Mouse (Mus musculus): ENCODE results near the gene Actr6. TPM values are rescaled to one million over a fixed set of nuclear protein-coding genes. Genes with fewer than 3 reads are reported as not detected.

Actr6 gene
- total and polyA plus RNA-seq, 3 experiments: 11.7 to 48.4 (median 18.0) TPM

DNA sequence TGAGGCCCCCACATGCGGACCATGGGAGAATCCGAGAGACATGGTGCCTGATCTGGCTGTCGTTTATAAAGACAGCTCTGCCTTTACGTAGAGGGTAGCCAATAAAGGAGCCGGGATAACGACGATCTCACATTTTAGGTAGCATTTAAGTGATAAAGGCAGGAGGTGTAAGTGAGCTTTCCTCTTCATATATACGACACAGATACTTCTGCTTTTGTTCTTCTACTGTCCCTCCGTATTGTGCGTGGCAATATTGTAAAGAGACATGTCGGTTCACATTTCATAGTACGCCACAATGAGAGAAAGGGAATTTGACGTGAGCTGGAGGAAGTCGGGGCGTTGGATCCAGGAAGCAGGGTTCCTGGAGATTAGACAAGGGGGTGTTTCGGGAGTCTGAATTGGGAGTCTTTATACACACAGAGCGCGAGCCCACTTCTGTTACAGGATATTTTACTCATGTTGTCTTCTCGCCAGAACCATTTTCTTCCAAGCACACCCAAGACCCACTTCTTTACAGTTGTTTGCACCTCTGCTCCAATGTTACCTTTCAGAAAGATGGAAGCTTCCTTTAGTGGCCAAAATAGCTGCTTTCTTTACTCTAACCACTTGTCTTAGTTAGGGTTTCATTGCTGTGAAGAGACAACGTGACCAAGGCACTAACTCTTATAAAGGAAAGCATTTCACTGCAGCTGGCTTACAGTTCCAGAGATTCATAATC lies 36.7 kb downstream of the Actr6 start:
- H3K4me3 ChIP-seq (replicated peaks in 1 of 3; ENCODE audit: low read depth in 2 of 3, low read length in 2 of 3, poor library complexity in 1 of 3): no peak overlapping the region
- dilution Hi-C loops (cut with MboI; ENCODE audit: extremely low pct_ligation_motif_present, extremely low pct_unique_long_range_greater_than_20kb, low sequenced_read_pairs): no loop called here
- no peaks in the 10 kb centered on the region for H3K27me3 ChIP-seq (replicated peaks)
- H3K9ac ChIP-seq (ENCODE audit: insufficient read depth, low read depth): no peak overlapping the region
- H3K4me2 ChIP-seq (ENCODE audit: insufficient read depth, low read depth, poor library complexity, severe bottlenecking): no peak overlapping the region
- H3K4me1 ChIP-seq (ENCODE audit: control insufficient read depth in 1 of 2, insufficient read depth in 2 of 2): no peaks in the 10 kb centered on the region
- H3K9me3 ChIP-seq (replicated peaks; ENCODE audit: low read length): no peaks in the 10 kb centered on the region
- in situ Hi-C loops (cut with MboI; ENCODE audit: low pct_ligation_motif_present, low pct_unique_long_range_greater_than_20kb, low sequenced_read_pairs): no loop called here
- TF ChIP-seq CHD1 (IDR thresholded peaks at IDR 0.05; ENCODE audit: low read depth, low read length): no peak
- no peak for TF ChIP-seq RCOR1 (conservative IDR thresholded peaks at IDR 0.05; ENCODE audit: low read depth, low read length)
- TF ChIP-seq ZMIZ1 (IDR thresholded peaks at IDR 0.05; ENCODE audit: low read depth, low read length): no peak
- no peak for TF ChIP-seq ZNF384 (IDR thresholded peaks at IDR 0.05; ENCODE audit: low read depth, low read length)
- H3K36me3 ChIP-seq (replicated peaks in 1 of 2; ENCODE audit: control insufficient read depth in 1 of 2, insufficient read depth in 1 of 2, low read length in 1 of 2): no peaks in the 10 kb centered on the region
- no peaks in the 10 kb centered on the region for H3K79me2 ChIP-seq (replicated peaks; ENCODE audit: control insufficient read depth, extremely low read depth, insufficient read depth, poor library complexity, severe bottlenecking)
- no peak overlapping the region for H3K27ac ChIP-seq (ENCODE audit: insufficient read depth, low read depth)
- no peak for DNase-seq (ENCODE audit: extremely low read depth)

DNA sequence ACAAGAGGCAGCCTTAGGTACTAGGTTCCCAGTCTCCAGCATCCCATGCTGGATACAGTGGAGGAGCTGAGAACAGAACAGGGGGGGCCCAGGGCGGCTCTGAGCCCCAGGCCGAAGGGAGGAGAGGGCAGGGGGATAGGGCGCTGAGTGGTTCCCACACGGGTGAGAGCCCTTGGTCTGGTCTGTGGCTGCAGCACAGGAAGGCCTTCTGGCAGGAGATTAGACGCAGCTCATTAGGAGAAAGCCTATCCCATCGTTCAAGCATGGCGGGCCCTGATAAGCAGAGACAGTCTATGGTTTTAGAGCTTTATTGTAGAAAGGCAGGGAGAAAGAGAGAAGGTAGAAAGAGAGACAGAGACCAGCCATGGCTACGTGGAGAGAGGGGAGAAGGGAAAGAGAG lies 42.1 kb downstream of the Actr6 start:
- Histone ChIP-seq H3K4me2 (ENCODE audit: insufficient read depth, low read depth, poor library complexity, severe bottlenecking) (no peak overlapping the region), H3K36me3 (replicated peaks in 1 of 2; ENCODE audit: control insufficient read depth in 1 of 2, insufficient read depth in 1 of 2, low read length in 1 of 2) (no peaks in the 10 kb centered on the region), H3K79me2 (replicated peaks; ENCODE audit: control insufficient read depth, extremely low read depth, insufficient read depth, poor library complexity, severe bottlenecking) (0 out of 2 replicates have a peak, but pooled peaks cover 3% of the 10 kb centered on the region), H3K27ac (ENCODE audit: insufficient read depth, low read depth) (no peak overlapping the region), H3K4me3 (replicated peaks in 1 of 3; ENCODE audit: low read depth in 2 of 3, low read length in 2 of 3, poor library complexity in 1 of 3) (no peak overlapping the region), H3K9me3 (replicated peaks; ENCODE audit: low read length) (no peaks in the 10 kb centered on the region), H3K4me1 (ENCODE audit: control insufficient read depth in 1 of 2, insufficient read depth in 2 of 2) (peaks cover 0 to 9% of the 10 kb centered on the region in 2 experiments; a peak in 2 of 4 replicates), H3K9ac (ENCODE audit: insufficient read depth, low read depth) (no peak overlapping the region), H3K27me3 (replicated peaks) (no peaks in the 10 kb centered on the region)
- no peak for DNase-seq (ENCODE audit: extremely low read depth)
- TF ChIP-seq ELF1 (IDR thresholded peaks at IDR 0.05; ENCODE audit: low read depth, low read length) (no peak), MAFK (IDR thresholded peaks at IDR 0.05; ENCODE audit: insufficient replicate concordance, low read length) (no peak), MEF2A (IDR thresholded peaks at IDR 0.05; ENCODE audit: borderline replicate concordance, low read depth, low read length) (no peak), BHLHE40 (IDR thresholded peaks at IDR 0.05; ENCODE audit: low read depth, low read length) (no peak), MYC (IDR thresholded peaks at IDR 0.05; ENCODE audit: low read depth, low read length) (no peak), SMC3 (IDR thresholded peaks at IDR 0.05; ENCODE audit: low read depth, low read length) (no peak), ZMIZ1 (IDR thresholded peaks at IDR 0.05; ENCODE audit: low read depth, low read length) (no peak), CHD2 (IDR thresholded peaks at IDR 0.05; ENCODE audit: low read length) (no peak), ZNF384 (IDR thresholded peaks at IDR 0.05; ENCODE audit: low read depth, low read length) (no peak), MAZ (IDR thresholded peaks at IDR 0.05; ENCODE audit: low read depth, low read length) (no peak), USF2 (conservative IDR thresholded peaks at IDR 0.05; ENCODE audit: low read depth, low read length) (no peak), JUND (conservative IDR thresholded peaks at IDR 0.05; ENCODE audit: low read depth, low read length) (no peak), CTCF (conservative IDR thresholded peaks at IDR 0.05 in 1 of 2, IDR thresholded peaks at IDR 0.05 in 1 of 2; ENCODE audit: low read depth in 2 of 2, low read length in 2 of 2) (no peak), USF1 (IDR thresholded peaks at IDR 0.05; ENCODE audit: low read depth, low read length) (no peak), POLR2A (IDR thresholded peaks at IDR 0.05; ENCODE audit: low read depth, low read length) (no peak), JUN (IDR thresholded peaks at IDR 0.05; ENCODE audit: insufficient read depth, low read depth, low read length) (no peak), POLR2AphosphoS2 (IDR thresholded peaks at IDR 0.05; ENCODE audit: low read depth, low read length) (no peak)
- dilution Hi-C loops (cut with MboI; ENCODE audit: extremely low pct_ligation_motif_present, extremely low pct_unique_long_range_greater_than_20kb, low sequenced_read_pairs) (no loop called here), in situ Hi-C loops (cut with MboI; ENCODE audit: low pct_ligation_motif_present, low pct_unique_long_range_greater_than_20kb, low sequenced_read_pairs) (no loop called here)
